Mouse (Mus musculus): Measurements from ENCODE around the gene Rap1gap2. TPM values are rescaled to one million over a fixed set of nuclear protein-coding genes. Genes with fewer than 3 reads are reported as not detected.

The Rap1gap2 gene
- polyA plus RNA-seq, 1 experiment from 2014 or later: 1.6 TPM

GRCm38 (mm10) chr11:74501061-74501460, 109.7 kb downstream of the Rap1gap2 start:
- Histone ChIP-seq H3K27ac (no peak overlapping the region), H3K36me3 (no peaks in the 10 kb centered on the region), H3K4me3 (no peak overlapping the region), H3K4me1 (replicated peaks) (peaks cover 27% of the 10 kb centered on the region), H3K27me3 (ENCODE audit: insufficient read depth, poor library complexity, severe bottlenecking) (no peaks in the 10 kb centered on the region), H3K9me3 (no peaks in the 10 kb centered on the region)
- no peak for DNase-seq (ENCODE audit: low spot score)
- 76% methylated on average over 3 of the region's 3 CpGs for WGBS

DNA sequence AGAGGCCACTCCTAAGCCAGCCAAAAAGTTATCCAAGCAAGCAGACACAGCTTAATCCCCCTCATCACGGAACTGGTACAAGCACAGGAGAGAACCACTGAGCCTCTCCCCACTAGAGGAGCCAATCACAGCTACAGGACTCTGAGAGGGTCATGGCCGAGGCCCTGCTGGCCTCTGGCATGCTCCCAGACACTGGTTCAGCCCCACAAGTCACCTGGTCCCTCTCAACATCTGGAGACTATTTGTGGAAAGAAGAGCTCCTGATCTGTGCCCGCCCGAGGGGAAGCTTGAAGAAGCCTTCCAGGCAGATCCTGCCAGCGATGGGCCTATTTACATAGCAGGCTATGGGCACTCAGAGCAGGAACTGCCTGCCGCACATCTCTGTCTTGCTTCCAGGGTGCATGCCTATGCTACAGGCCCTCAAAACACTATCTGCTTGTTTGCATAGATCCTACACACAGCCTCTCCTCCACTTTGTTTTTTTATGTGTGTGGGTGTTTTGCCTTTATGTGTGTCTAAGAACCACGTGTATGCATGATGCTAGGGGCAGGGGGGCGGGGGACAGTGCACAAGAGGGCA, 111.1 kb downstream of the Rap1gap2 start:
- H3K4me3 ChIP-seq: no peak overlapping the region
- peak; percentile 18 for DNase-seq (ENCODE audit: low spot score)

GRCm38 (mm10) chr11:74499058-74499457, 111.7 kb downstream of the Rap1gap2 start:
- H3K4me1 ChIP-seq (replicated peaks): peaks cover 22% of the 10 kb centered on the region
- no peak for DNase-seq (ENCODE audit: low spot score)
- 62% methylated on average over 3 of the region's 3 CpGs for WGBS
- H3K27me3 ChIP-seq (ENCODE audit: insufficient read depth, poor library complexity, severe bottlenecking): no peaks in the 10 kb centered on the region
- no peak overlapping the region for H3K4me3 ChIP-seq
- no peaks in the 10 kb centered on the region for H3K36me3 ChIP-seq
- H3K9me3 ChIP-seq: no peaks in the 10 kb centered on the region
- peak overlapping the region; percentile 51; the same call in 1 of the 2 replicates for H3K27ac ChIP-seq

More for the DNA sequence above, 111.1 kb downstream of the Rap1gap2 start:
- Histone ChIP-seq H3K9me3 (no peaks in the 10 kb centered on the region), H3K4me1 (replicated peaks) (peaks cover 22% of the 10 kb centered on the region), H3K36me3 (no peaks in the 10 kb centered on the region), H3K27me3 (ENCODE audit: insufficient read depth, poor library complexity, severe bottlenecking) (no peaks in the 10 kb centered on the region), H3K27ac (peak overlapping the region; percentile 51; the same call in 1 of the 2 replicates)
- 63% methylated on average over 8 of the region's 8 CpGs for WGBS

DNA sequence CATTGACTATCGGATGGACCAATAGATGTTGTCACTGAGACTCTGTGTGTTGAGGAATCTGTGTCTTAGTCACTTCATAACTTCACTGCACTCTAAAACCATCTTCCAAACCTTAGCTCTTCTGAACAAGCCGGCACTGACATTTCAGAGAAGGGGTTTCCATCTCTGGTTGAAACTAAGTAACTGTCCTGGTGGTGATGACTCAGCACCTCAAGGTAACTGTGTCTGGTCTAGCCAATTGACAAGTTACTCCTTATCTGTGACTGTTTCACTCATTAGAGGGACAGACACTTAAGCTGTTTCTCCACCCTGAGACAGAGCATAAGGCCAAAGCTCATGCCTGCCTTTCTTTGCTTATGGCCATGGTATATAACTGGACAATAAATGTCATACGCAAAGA, 114.1 kb downstream of the Rap1gap2 start:
- WGBS: 96% methylated on average over 3 of the region's 3 CpGs
- H3K36me3 ChIP-seq: no peaks in the 10 kb centered on the region
- no peak overlapping the region for H3K4me3 ChIP-seq
- H3K4me1 ChIP-seq (replicated peaks): peaks cover 17% of the 10 kb centered on the region
- H3K27ac ChIP-seq: no peak overlapping the region
- H3K27me3 ChIP-seq (ENCODE audit: insufficient read depth, poor library complexity, severe bottlenecking): no peaks in the 10 kb centered on the region
- no peaks in the 10 kb centered on the region for H3K9me3 ChIP-seq
- no peak for DNase-seq (ENCODE audit: low spot score)

- WGBS: 78% methylated on average over 8 of the region's 8 CpGs
- Histone ChIP-seq H3K4me1 (replicated peaks) (peaks cover under 1% of the 10 kb centered on the region; the same call in 1 of the 2 replicates), H3K4me3 (no peak overlapping the region), H3K27me3 (ENCODE audit: insufficient read depth, poor library complexity, severe bottlenecking) (no peaks in the 10 kb centered on the region), H3K9me3 (no peaks in the 10 kb centered on the region), H3K36me3 (no peaks in the 10 kb centered on the region), H3K27ac (no peak overlapping the region)
- DNase-seq (ENCODE audit: low spot score): no peak
Observed at GRCm38 (mm10) chr11:74493936-74494335, 116.8 kb downstream of the Rap1gap2 start.

DNA sequence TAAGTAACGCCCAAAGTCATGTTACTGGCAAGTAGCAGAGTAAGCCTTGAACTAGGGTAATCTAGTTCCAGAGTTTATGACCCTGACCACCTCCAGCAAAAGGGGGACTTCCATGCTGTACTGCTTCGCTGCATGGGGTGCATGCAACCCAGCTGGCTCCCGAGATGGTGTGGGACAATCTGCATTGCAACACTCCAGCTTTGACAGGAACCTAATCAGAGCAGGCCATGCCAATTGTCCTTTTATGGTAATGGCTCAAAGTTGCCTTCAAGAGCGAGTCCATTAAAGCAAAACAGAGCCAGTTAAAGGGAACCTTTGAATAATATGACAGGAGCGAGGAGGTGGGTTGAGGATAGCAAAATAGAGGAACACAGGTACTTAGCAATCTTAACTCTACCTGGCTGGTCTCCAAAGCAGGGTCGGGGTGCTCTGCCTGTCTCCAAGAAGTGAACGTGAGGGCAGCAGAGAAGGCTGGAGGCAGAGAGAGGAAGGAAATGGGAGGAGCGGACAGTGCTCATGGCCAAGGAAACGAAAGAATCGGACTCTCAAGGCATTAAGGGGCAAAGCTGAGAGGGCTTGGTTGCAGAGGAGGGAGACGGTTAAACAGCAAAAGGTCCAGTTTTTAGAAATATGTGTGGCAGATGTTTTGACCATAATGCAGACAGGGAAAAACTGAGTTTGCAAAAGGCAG, 117.4 kb downstream of the Rap1gap2 start:
- H3K4me1 ChIP-seq (replicated peaks): no peaks in the 10 kb centered on the region
- no peaks in the 10 kb centered on the region for H3K36me3 ChIP-seq
- H3K4me3 ChIP-seq: no peak overlapping the region
- H3K9me3 ChIP-seq: no peaks in the 10 kb centered on the region
- H3K27ac ChIP-seq: no peak overlapping the region
- no peak for DNase-seq (ENCODE audit: low spot score)
- H3K27me3 ChIP-seq (ENCODE audit: insufficient read depth, poor library complexity, severe bottlenecking): no peaks in the 10 kb centered on the region
- 82% methylated on average over 11 of the region's 11 CpGs for WGBS

DNA sequence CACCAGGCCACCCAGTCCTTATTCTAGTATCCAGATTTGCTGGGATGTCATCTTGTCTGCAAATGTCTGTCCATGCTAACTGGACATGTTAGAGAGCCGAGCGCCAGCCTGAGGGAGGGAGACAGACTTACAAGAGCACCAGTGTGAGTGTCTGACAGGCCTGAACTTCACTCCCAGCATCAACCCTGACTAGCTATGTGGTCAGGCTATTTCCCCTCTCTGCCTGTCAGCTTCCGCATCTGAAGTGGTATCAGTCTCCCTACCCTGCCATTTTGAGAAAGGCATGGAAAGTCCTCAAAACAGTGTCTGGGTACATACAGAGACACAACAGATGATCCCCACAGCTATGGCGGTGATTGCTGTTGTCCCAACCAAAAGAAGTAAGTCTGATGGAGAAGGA, 119.6 kb downstream of the Rap1gap2 start:
- Histone ChIP-seq H3K9me3 (no peaks in the 10 kb centered on the region), H3K36me3 (no peaks in the 10 kb centered on the region), H3K27me3 (ENCODE audit: insufficient read depth, poor library complexity, severe bottlenecking) (no peaks in the 10 kb centered on the region), H3K4me3 (no peak overlapping the region), H3K4me1 (replicated peaks) (no peaks in the 10 kb centered on the region), H3K27ac (no peak overlapping the region)
- no peak for DNase-seq (ENCODE audit: low spot score)
- WGBS: 90% methylated on average over 4 of the region's 4 CpGs

- Histone ChIP-seq H3K4me3 (no peak overlapping the region), H3K36me3 (no peaks in the 10 kb centered on the region), H3K4me1 (replicated peaks) (peaks cover 12% of the 10 kb centered on the region), H3K27me3 (ENCODE audit: insufficient read depth, poor library complexity, severe bottlenecking) (no peaks in the 10 kb centered on the region), H3K9me3 (no peaks in the 10 kb centered on the region), H3K27ac (no peak overlapping the region)
- 74% methylated on average over 5 of the region's 5 CpGs for WGBS
- DNase-seq (ENCODE audit: low spot score): no peak
Observed at GRCm38 (mm10) chr11:74489239-74489638, 121.5 kb downstream of the Rap1gap2 start.

GRCm38 (mm10) chr11:74487952-74488351, 122.8 kb downstream of the Rap1gap2 start:
- DNase-seq (ENCODE audit: low spot score): no peak
- Histone ChIP-seq H3K4me3 (no peak overlapping the region), H3K9me3 (no peaks in the 10 kb centered on the region), H3K27me3 (ENCODE audit: insufficient read depth, poor library complexity, severe bottlenecking) (no peaks in the 10 kb centered on the region), H3K36me3 (no peaks in the 10 kb centered on the region), H3K27ac (no peak overlapping the region), H3K4me1 (replicated peaks) (peaks cover 12% of the 10 kb centered on the region)
- 74% methylated on average over 3 of the region's 3 CpGs for WGBS

DNA sequence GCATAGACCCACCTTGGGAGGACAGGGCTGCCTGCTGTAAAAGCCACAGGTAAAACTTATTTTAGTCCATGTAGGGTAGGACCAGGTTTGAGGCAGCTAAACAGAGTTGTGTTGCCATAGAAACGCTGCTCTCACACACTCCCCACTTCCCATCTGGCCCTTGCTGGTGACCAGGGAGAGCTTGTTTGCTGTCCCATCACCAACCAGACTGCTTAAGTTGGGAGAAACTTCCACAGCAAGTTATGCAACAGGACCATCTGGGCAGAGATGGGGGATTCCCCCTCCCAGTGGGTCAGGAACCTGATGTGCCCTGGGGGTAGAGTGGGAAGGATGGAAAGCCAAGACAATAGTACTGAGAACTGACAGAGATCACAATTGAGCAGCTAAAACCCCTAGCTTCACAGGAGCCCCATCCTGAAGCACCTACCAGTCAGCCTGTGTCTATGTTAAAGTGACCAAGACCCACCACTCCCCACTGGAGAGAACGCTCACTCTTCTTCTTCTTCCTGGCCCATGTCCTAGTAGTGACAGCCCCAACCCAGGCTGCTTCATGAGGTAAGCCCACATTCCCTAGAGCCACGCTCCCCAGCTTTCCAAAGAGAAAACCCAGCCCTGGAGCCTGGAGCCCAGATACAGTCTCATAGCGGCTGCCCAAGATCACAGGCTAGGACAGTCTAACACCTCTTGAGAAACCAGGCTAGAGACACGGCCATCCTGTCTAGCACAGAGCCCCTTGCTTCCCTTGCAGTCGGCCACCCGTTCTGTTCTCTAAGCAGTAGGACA, 125.1 kb downstream of the Rap1gap2 start:
- no peaks in the 10 kb centered on the region for H3K9me3 ChIP-seq
- H3K27ac ChIP-seq: no peak overlapping the region
- peaks cover 19% of the 10 kb centered on the region for H3K4me1 ChIP-seq (replicated peaks)
- H3K4me3 ChIP-seq: no peak overlapping the region
- DNase-seq (ENCODE audit: low spot score): no peak
- WGBS: 86% methylated on average over 7 of the region's 7 CpGs
- H3K27me3 ChIP-seq (ENCODE audit: insufficient read depth, poor library complexity, severe bottlenecking): no peaks in the 10 kb centered on the region
- no peaks in the 10 kb centered on the region for H3K36me3 ChIP-seq

DNA sequence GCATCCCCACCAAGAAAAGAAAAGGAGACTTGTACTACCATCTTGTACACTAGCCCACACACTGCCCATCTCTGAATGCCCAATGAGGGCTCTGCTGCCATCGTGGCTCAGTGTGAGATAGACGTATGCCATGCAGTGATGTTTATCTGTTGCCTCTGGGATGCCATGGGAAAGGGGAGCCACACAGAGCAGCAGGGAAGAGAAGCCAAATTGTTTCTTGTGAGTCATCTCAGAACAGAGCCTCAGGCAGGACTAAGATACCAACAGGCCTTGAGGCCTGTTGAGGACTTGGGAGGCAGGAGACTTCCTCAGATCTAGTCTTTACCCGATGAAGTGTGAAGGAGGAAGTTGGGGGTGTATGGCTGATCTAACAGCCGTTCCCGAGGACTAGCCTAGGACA, 126.8 kb downstream of the Rap1gap2 start:
- no peak for DNase-seq (ENCODE audit: low spot score)
- no peaks in the 10 kb centered on the region for H3K9me3 ChIP-seq
- H3K36me3 ChIP-seq: no peaks in the 10 kb centered on the region
- H3K27me3 ChIP-seq (ENCODE audit: insufficient read depth, poor library complexity, severe bottlenecking): no peaks in the 10 kb centered on the region
- H3K4me1 ChIP-seq (replicated peaks): peaks cover 28% of the 10 kb centered on the region
- no peak overlapping the region for H3K4me3 ChIP-seq
- no peak overlapping the region for H3K27ac ChIP-seq
- 87% methylated on average over 5 of the region's 5 CpGs for WGBS

DNA sequence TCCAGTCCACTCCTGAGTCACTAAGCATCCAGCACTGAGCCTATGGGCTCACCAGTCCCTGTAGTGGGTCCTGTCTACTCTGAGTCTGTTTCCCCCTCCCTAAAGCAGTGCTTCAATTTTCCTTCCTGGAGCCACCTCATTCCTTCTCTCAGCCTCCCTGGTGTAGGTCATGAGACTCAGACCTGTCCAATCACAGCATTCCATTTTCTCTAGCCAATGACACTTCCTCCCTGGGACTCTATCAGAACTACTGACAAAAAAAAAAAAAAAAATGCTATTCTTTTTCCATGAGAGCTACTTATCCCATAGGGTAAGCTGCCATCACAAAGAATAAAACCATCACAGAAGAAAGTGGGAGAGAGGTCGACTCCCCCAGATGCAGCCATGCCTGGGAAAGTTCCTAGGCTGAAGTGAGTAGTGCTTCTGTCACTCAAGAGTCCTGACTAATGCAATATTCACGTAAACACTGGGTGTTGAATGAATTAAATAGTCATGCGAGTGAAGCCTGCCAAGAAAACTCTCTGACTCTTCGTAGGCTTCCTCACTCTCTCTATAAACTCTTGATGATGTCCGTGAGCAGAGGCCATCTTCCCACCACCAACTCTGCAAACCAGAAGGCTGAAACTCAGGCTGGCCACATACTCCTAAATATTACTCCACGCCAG, 127.4 kb downstream of the Rap1gap2 start:
- H3K36me3 ChIP-seq: no peaks in the 10 kb centered on the region
- no peaks in the 10 kb centered on the region for H3K9me3 ChIP-seq
- peaks cover 28% of the 10 kb centered on the region for H3K4me1 ChIP-seq (replicated peaks)
- H3K27ac ChIP-seq: no peak overlapping the region
- DNase-seq (ENCODE audit: low spot score): no peak
- WGBS: 86% methylated on average over 6 of the region's 6 CpGs
- H3K4me3 ChIP-seq: no peak overlapping the region
- no peaks in the 10 kb centered on the region for H3K27me3 ChIP-seq (ENCODE audit: insufficient read depth, poor library complexity, severe bottlenecking)

All from hindbrain, embryonic 10.5 days (tissue).